23 mouse cellular contexts compared by ENCODE assay signal in the genomic region with DNA sequence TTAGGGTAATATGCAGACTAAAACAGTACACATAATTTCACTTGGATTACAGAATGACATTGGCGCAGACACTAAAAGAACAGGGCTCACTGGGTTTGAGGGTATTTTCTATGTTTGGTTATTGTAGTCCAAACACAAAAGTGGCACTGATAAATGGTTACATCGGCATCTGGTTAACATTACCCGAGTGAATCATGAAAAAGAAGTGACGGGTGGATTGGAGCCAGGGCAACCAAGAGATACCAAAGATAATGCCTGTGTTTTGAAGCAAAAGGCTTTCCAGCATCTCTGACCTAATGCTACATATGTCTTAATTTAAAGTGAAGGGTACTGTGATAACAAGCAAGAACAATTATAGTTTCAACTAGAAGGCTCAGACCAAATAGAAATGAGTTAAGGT.
"Had no signal": no experiment of that assay in that cellular context is flagged by ENCODE, and none has a peak within 500 bp of the region (broad histone marks: within the 10 kb centered on the region; RNA-seq: fewer than 3 reads in every experiment).

No protein-coding gene starts in this region.

- DNase-seq: liver, postnatal 0 days; lung, adult 2 months; lung, postnatal 14 days; lung, postnatal 36 days; midbrain, embryonic 14.5 days; retina, postnatal 1 day; right cerebral cortex, adult 18-20 months; right cerebral cortex, postnatal 25 days; right cerebral cortex, postnatal 4 days; spleen, adult 18-20 months; thymus, adult 18-20 months; thymus, postnatal 14 days; thymus, postnatal 36 days had no signal

- H3K9ac ChIP-seq: liver, postnatal 0 days; lung, embryonic 15.5 days; midbrain, embryonic 12.5 days; neural tube, embryonic 13.5 days; neural tube, embryonic 15.5 days had no signal

- H3K4me2 ChIP-seq: lung, embryonic 15.5 days; midbrain, embryonic 12.5 days; neural tube, embryonic 13.5 days; neural tube, embryonic 15.5 days had no signal

- H3K9me3 ChIP-seq: lung, embryonic 15.5 days; megakaryocyte, embryonic 14.5 days; midbrain, embryonic 10.5 days; midbrain, embryonic 12.5 days; neural tube, embryonic 13.5 days; neural tube, embryonic 15.5 days had no signal

- H3K27ac ChIP-seq: lung, embryonic 15.5 days; macrophage; midbrain, embryonic 10.5 days; midbrain, embryonic 12.5 days; neural tube, embryonic 13.5 days; neural tube, embryonic 15.5 days had no signal

- H3K27me3 ChIP-seq: lung, embryonic 15.5 days; megakaryocyte, embryonic 14.5 days; midbrain, embryonic 12.5 days; neural tube, embryonic 13.5 days; neural tube, embryonic 15.5 days had no signal

- H3K36me3 ChIP-seq: lung, embryonic 15.5 days; midbrain, embryonic 10.5 days; midbrain, embryonic 12.5 days; neural tube, embryonic 13.5 days; neural tube, embryonic 15.5 days had no signal

- H3K4me1 ChIP-seq: lung, embryonic 15.5 days; megakaryocyte, embryonic 14.5 days; midbrain, embryonic 10.5 days; midbrain, embryonic 12.5 days; neural tube, embryonic 13.5 days; neural tube, embryonic 15.5 days had no signal

- ATAC-seq: liver, postnatal 0 days; lung, postnatal 0 days; midbrain, embryonic 16.5 days had no signal

- H3K4me3 ChIP-seq: lung, embryonic 15.5 days; megakaryocyte, embryonic 14.5 days; midbrain, embryonic 10.5 days; midbrain, embryonic 12.5 days; myocyte; neural tube, embryonic 13.5 days; neural tube, embryonic 15.5 days had no signal
